Mouse (Mus musculus) layer of hippocampus, adult 2 months (tissue): ENCODE results near the gene Nup160. TPM values are rescaled to one million over a fixed set of nuclear protein-coding genes. Genes with fewer than 3 reads are reported as not detected.
A peak's percentile ranks its signal among the peaks of the same experiment; 100 is the strongest.

Source experiments
- DNase-seq, 2 experiments: peaks; one replicate each; pipeline ENCODE4 v3.0.0; 2022; ENCODE audit warnings: low spot score in 2 of 2
- H3K27ac ChIP-seq: fragments of 200-600 bp; 2 replicates; pipeline ENCODE4 v1.8.1; 2022
- H3K4me3 ChIP-seq: fragments of 200-600 bp; 2 replicates; pipeline ENCODE4 v1.8.1; 2022; ENCODE audit warnings: mild to moderate bottlenecking
- CTCF ChIP-seq: fragments of 200-600 bp; conservative IDR thresholded peaks from 2 replicates; pipeline ENCODE4 v1.8.1; 2022; ENCODE audit warnings: antibody characterized with exemption, mild to moderate bottlenecking, moderate library complexity
- total RNA-seq, 2 experiments: library from RNA; stranded (reverse); gene quantifications; 2 replicates each; pipeline ENCODE4 v1.2.3; 2021

The Nup160 gene
- total RNA-seq, 2 experiments from 2014 or later: 17.0 to 20.8 TPM

DNA sequence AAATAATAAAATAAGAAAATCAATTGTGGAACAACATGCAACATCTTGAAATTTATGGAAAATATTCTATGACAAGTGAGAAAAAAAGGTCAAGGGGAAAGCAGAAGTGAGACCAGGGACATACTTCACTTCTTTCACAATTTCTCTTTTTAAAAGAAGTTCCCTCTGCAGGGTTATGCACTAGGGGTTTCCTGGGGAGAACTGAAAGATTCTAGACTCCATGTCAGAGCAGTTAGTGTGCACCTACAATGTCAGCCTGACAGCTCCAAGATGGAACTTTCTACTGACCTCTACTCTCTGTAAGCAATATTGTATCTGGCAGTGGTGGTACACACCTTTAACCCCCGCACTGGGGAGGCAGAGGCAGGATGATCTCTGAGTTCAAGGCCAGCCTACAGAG is 3.7 kb upstream of the Nup160 start:
- no peak for DNase-seq
- Histone ChIP-seq H3K4me3 (no peak overlapping the region), H3K27ac (no peak overlapping the region)
- no peak for TF ChIP-seq CTCF

DNA sequence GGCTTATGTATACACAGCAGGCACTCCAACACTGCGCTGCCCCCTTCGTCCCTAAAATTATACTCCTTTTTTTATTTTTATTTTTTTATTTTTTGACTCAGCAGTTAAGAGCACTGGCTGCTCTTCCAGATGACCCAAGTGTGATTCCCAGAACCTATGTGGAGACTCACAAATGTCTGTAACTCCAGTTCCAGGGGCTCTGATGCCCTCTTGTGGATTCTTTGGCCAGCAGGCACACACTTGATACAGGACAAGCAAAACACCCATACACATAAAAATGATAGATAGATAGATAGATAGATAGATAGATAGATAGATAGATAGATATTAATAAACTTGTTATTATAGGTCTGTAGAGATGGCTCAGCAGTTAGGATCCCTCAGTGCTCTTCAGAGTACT is 2.5 kb upstream of the Nup160 start:
- no peak for DNase-seq
- Histone ChIP-seq H3K4me3 (no peak overlapping the region), H3K27ac (no peak overlapping the region)
- TF ChIP-seq CTCF: peak; percentile 57

DNA sequence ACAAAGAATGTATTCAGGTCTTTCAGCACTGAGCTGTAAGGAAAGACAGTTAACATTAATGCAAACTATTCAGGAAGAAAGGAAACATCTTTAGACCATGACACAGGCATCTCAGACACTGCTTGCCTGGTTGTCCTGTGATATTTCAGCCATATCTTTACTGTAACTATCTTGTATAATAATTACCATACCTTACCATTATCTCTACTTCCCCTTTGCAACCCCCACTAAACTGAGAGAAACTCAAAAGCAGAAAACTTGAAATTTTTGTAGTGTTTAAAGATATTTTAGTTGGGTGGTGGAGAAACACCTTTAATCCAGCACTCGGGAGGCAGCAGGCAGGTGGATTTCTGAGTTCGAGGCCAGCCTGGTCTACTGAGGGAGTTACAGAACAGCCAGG is 1.5 kb upstream of the Nup160 start:
- Histone ChIP-seq H3K27ac (no peak overlapping the region), H3K4me3 (no peak overlapping the region)
- no peak for TF ChIP-seq CTCF
- no peak for DNase-seq

DNA sequence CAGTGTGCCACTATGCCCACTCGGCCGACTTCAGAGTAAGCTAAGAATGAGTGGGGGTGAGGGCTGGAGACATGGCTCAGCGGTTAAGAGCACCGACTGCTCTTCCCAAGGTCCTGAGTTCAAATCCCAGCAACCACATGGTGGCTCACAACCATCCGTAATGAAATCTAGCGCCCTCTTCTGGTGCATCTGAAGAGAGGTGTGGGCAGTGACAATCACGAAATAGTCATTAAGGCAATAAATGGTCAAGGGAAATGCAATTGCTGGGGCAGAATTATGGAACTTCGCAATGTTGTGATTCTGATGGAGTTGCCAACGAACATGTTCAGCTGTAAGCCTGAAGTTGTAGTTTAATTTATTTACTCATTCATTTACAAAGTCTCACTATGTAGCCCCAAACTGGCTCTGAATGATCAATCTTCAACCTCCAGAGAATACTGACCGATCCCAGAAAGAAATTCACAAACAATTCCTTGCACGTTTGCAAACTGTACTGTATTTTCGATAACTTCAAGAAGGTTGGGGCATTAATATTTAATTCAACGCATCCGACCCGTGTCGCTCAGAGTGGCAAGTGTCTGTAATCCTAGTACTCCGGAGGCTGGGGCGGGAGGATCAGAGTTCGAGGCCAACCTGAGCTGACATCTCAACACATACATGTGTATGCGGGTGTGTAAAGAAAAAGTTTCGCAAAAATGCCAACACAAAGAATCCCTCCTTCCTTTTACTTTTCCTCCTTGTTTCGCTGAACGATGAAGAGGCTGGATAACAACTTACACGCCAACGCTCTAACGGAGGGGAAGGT is 1.4 kb downstream of the Nup160 start:
- Histone ChIP-seq H3K27ac (peak overlapping the region; percentile 84), H3K4me3 (peak overlapping the region; percentile 90)
- peak in 1 of 2 experiments; percentile 1 for DNase-seq
- peak; percentile 67 for TF ChIP-seq CTCF

DNA sequence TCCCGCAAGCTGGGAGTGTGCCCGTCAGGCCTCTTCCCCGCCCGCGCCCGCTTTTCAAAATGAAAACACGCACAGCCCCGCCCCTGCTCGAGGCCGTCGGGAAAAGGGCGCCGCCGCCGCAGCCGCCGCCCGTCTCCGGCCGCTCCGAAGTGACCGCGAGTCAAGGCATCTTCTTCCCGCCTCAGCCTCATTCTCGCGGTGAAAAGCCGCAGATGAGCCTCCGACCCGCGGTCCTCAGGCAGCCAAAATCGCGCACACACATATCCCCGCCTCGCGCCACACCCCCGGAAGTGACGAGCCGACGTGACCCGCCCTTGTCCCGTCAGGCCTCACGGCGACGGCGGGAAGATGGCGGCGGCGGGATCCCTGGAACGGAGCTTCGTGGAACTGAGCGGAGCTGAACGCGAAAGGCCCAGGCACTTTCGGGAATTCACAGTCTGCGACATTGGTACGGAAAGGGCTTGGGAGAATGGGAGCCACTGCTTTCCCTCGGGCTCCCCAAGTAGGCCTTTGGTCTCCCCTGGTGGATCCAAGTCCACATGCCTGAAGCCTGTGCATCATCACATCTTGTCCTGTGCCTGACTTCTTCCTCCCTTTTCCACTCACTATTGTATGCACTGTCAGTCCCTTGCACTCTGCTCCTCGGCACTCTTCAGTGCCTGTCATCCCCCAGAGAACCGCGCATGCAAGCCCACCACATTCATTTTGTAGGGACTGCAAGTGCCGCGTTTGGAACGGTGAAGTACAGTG is 2.2 kb downstream of the Nup160 start:
- peak overlapping the region; percentile 84 for H3K27ac ChIP-seq
- peak; percentile 86 to 92 for DNase-seq
- TF ChIP-seq CTCF: peak; percentile 18
- peak overlapping the region; percentile 90 for H3K4me3 ChIP-seq

DNA sequence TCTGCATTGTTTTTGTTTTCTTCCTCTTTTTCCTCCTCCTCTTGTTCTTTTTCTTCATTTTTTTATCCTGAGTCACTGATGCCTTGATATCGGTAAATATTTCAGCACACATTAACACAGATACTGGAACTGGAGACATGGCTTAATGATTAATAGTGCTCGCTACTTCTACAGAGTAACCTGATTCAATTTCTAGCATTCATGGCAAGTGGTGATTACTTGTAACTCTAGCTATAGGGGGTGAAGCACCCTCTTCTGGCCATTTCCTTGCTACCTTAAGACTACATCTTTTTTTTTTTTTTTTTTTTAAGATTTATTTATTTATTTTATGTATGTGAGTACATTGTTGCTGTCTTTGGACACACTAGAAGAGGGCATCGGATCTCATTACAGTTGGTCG is 23.9 kb downstream of the Nup160 start:
- no peak overlapping the region for H3K4me3 ChIP-seq
- peak; percentile 28; the same call in 1 of the 2 replicates for TF ChIP-seq CTCF
- DNase-seq: no peak
- no peak overlapping the region for H3K27ac ChIP-seq

DNA sequence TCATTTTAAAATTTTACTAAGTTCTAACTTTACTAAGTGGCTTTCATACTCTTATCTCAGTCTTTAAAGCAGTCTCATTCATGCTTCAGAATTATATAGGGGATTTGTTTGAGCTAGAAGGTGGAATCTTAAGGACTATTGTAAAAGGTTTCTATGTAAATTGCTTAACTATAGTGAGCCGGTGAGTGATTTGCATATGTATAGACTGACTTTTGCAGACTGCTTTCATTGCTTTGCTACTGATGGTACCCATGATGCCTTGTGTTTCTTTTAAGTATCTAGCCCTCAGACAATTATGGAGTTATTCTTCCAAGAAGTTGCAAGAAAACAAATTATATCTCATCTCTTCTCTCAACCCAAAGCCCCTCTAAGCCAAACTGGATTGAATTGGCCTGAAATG is 31.5 kb downstream of the Nup160 start:
- Histone ChIP-seq H3K27ac (no peak overlapping the region), H3K4me3 (no peak overlapping the region)
- TF ChIP-seq CTCF: no peak
- no peak for DNase-seq

DNA sequence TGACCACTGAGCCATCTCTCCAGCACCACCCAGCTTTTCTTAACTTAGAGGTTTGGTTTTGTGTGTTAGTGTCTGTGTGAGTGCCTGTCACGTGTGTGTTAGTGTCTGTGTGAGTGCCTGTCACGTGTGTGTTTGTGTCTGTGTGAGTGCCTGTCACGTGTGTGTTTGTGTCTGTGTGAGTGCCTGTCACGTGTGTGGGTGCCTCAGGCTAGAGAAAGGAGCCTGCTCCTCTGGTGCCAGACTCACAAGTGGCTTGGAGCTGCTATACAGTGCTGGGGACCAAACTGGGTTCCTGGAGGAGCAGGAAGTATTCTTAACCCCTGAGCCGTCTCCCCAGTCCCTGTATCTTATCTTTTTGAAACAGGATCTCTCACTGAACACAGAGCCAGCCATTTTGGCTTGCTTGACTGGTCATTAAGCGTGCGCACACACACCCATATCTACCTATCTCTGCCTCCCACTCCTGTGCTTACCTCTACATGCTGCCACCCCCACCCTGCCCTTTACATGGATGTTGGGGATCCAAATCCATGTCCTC is 38.6 kb downstream of the Nup160 start:
- H3K27ac ChIP-seq: no peak overlapping the region
- no peak for TF ChIP-seq CTCF
- no peak for DNase-seq

DNA sequence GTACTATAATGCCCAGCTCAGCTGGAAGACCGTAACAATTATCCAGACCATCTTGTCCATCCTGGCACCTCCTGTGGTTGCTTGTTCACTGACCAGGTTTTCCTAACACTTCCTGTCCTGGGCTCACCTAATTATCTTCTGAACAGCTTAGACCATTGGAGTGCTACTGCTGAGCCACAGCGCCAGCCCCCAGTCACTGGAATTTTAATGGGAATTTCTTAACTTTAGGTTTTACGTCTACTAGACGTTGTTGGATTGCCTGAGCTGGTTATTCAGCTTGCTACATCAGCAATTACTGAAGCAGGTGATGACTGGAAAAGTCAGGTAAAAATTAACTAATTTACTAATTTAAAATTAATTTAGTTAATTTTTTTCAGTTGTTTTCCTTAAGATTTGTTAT is 40.4 kb downstream of the Nup160 start:
- DNase-seq: no peak
- no peak overlapping the region for H3K4me3 ChIP-seq
- no peak for TF ChIP-seq CTCF
- no peak overlapping the region for H3K27ac ChIP-seq

More for the DNA sequence above, 38.6 kb downstream of the Nup160 start:
- no peak overlapping the region for H3K4me3 ChIP-seq

DNA sequence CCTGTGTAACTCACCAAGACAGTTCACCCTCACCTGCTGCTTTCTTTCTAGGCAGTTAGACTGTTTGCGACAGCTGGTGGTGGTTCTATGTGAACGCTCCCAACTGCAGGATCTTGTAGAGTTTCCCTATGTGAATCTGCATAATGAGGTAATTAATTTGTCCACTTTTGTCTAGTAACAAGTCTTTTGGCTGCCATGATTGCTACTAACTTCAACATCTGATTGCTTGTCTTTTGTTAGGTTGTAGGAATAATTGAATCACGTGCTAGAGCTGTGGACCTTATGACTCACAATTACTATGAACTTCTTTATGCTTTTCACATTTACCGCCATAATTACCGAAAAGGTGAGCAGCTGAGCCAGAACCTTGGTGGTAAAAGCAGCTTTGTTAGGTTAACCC is 40.9 kb downstream of the Nup160 start:
- Histone ChIP-seq H3K27ac (no peak overlapping the region), H3K4me3 (no peak overlapping the region)
- no peak for TF ChIP-seq CTCF
- DNase-seq: no peak

DNA sequence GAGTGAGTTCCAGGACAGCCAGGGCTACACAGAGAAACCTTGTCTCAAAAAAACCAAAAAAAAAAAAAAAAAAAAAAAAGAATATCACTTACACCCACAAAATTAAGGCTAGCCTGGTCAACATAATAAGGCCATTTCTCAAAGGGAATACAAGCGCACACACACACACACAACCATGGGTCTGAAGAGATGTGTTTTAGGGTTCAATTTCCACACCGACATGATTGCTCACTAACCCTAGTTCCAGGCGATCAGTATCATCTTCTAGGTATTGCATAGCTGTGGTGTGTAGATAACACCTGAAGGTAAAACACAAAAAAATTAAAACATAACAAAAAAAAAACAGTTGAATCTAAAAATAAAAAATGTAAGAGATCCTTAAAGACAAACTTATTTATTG is 49.8 kb downstream of the Nup160 start:
- DNase-seq: no peak
- Histone ChIP-seq H3K4me3 (no peak overlapping the region), H3K27ac (no peak overlapping the region)
- no peak for TF ChIP-seq CTCF

DNA sequence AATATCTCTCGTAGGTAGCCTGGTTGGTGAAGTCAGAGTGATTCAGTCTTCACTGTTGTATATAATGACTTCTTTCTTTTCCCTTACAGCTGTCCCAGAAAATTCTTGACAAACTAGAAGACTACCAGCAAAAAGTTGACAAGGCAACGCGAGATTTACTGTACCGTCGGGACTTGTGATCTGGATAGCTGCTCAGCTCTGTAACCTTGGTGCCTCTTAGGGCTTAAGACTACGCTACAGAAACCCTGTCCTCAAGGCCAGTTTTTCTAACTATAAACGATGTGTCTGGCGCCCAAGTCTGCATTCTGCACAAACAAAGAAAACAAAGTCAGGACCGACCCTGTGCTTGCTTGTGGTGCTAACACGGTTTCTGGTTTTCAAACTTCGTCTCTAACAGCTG is 58.3 kb downstream of the Nup160 start:
- no peak overlapping the region for H3K27ac ChIP-seq
- TF ChIP-seq CTCF: no peak
- no peak for DNase-seq

DNA sequence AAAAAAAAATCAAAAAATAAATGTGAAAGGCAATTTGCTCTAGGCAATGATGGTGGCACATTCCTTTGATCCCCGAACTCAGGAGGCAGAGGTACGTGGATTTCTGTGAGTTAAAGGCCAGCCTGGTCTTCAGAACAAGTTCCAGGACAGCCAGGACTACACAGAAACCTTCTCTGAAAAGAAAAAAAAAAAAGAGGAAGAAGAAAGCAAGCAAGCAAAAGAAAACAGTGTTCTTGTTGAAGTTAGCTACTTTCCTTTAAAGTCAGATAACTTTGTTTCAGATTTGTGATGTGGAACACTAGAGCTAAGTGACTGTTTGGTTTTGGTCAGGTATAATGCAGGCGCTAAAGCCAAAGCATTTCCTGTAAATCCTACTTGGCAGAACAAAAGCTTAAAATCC is 61.8 kb downstream of the Nup160 start:
- no peak for TF ChIP-seq CTCF
- H3K27ac ChIP-seq: no peak overlapping the region
- DNase-seq: no peak
- no peak overlapping the region for H3K4me3 ChIP-seq

More for the DNA sequence above, 58.3 kb downstream of the Nup160 start:
- H3K4me3 ChIP-seq: no peak overlapping the region
